Mouse (Mus musculus): ENCODE measurements at regions not wholly inside any gene's neighbourhood (a gene's known extent, or its start where the extent isn't known, plus 50 kb on each side); places are given as distances from the start of the nearest gene placed in this dataset.

DNA sequence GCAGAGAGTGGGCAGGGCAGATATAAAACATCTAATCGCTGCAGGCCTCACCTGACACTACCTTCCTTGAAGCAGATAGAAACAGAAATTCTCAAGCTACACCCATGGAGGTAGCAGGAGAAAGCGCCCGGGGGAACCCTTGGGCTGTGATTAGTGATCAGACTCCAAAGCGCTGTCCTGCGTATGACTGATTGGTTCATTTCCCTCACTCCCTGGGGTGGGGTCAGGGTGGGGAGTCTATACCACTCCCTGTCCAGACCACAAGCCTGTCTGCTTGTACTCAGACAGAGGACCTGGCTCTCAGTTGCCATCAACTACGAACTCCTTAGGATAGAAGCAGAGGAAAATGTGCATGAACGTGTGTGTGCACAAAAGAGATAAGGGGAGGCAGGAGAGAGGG is 77.7 kb downstream of the Gm826 start:
- no peaks in the 10 kb centered on the region for H3K27me3 ChIP-seq (ENCODE audit: control insufficient read depth in 1 of 2, insufficient read depth in 2 of 2, low read length in 2 of 2)
- H3K9me3 ChIP-seq (replicated peaks; ENCODE audit: insufficient read depth, low read length), result no peaks in the 10 kb centered on the region
- no peaks in the 10 kb centered on the region for H3K79me2 ChIP-seq (ENCODE audit: control insufficient read depth, insufficient read depth, low read length, poor library complexity)
- no peak overlapping the region for H3K9ac ChIP-seq (ENCODE audit: control insufficient read depth, low read depth, low read length, poor library complexity, severe bottlenecking)
- no peak for TF ChIP-seq E2F4 (IDR thresholded peaks at IDR 0.05; ENCODE audit: borderline replicate concordance, low read depth, low read length)
- no peak overlapping the region for H3K27ac ChIP-seq (ENCODE audit: control insufficient read depth, low read depth, low read length)
- H3K4me3 ChIP-seq (ENCODE audit: control insufficient read depth in 1 of 2, insufficient read depth in 1 of 2, low read depth in 2 of 2, low read length in 2 of 2), result no peak overlapping the region
- H3K36me3 ChIP-seq (ENCODE audit: control insufficient read depth in 1 of 2, insufficient read depth in 2 of 2, low read length in 2 of 2), result no peaks in the 10 kb centered on the region
- no peaks in the 10 kb centered on the region for H3K4me1 ChIP-seq (ENCODE audit: control insufficient read depth in 1 of 2, insufficient read depth in 2 of 2, low read length in 2 of 2)
- DNase-seq (ENCODE audit: low read depth, low spot score), result no peak

DNA sequence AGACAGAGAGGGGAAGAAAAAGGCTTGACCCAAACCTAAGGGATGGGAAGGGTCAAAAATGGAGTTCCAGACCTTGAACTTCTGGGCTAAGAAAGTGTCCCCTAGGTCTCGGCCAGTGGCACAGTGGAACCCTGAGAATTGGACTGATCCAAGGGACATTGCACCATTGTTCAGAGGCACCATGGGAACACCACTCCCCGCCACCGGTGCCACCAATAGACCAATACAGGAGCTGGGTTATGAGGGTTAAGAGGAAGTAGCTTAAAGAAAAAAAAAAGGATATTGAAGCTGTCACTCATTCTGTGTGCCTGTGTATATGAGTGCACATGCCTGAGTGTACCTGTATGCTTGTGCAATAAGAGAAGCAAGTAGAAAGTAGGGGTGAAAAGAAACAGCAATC is 83.7 kb downstream of the Gm826 start:
- no peaks in the 10 kb centered on the region for H3K27me3 ChIP-seq (ENCODE audit: control insufficient read depth in 1 of 2, insufficient read depth in 2 of 2, low read length in 2 of 2)
- TF ChIP-seq CHD1 (IDR thresholded peaks at IDR 0.05; ENCODE audit: low read depth, low read length) (no peak), POLR2AphosphoS2 (IDR thresholded peaks at IDR 0.05; ENCODE audit: low read length) (no peak), TCF12 (IDR thresholded peaks at IDR 0.05; ENCODE audit: low read depth, low read length) (no peak), GATA1 (IDR thresholded peaks at IDR 0.05; ENCODE audit: low read depth, low read length) (no peak), ETS1 (IDR thresholded peaks at IDR 0.05; ENCODE audit: low read depth, low read length) (no peak), CHD2 (IDR thresholded peaks at IDR 0.05; ENCODE audit: low read length) (no peak), ZMIZ1 (IDR thresholded peaks at IDR 0.05; ENCODE audit: low read depth, low read length) (no peak), TBP (IDR thresholded peaks at IDR 0.05; ENCODE audit: low read depth, low read length) (no peak), SIN3A (IDR thresholded peaks at IDR 0.05; ENCODE audit: low read length) (no peak), MAX (IDR thresholded peaks at IDR 0.05; ENCODE audit: low read length) (no peak), USF2 (IDR thresholded peaks at IDR 0.05; ENCODE audit: borderline replicate concordance in 1 of 2, insufficient read depth in 1 of 2, low read depth in 1 of 2, low read length in 2 of 2) (no peak), SMC3 (IDR thresholded peaks at IDR 0.05; ENCODE audit: low read depth, low read length) (no peak), NRF1 (IDR thresholded peaks at IDR 0.05; ENCODE audit: insufficient read depth, low read depth, low read length, poor library complexity, severe bottlenecking) (no peak), ZC3H11A (IDR thresholded peaks at IDR 0.05; ENCODE audit: low read depth, low read length) (no peak), USF1 (IDR thresholded peaks at IDR 0.05; ENCODE audit: low read depth, low read length) (no peak), ZNF384 (IDR thresholded peaks at IDR 0.05; ENCODE audit: low read depth, low read length) (no peak), HCFC1 (IDR thresholded peaks at IDR 0.05; ENCODE audit: low read depth, low read length) (no peak), RAD21 (IDR thresholded peaks at IDR 0.05; ENCODE audit: low read depth, low read length) (no peak)
- DNase-seq (ENCODE audit: low read depth, low spot score), result no peak
- no peaks in the 10 kb centered on the region for H3K79me2 ChIP-seq (ENCODE audit: control insufficient read depth, insufficient read depth, low read length, poor library complexity)
- no peak overlapping the region for H3K9ac ChIP-seq (ENCODE audit: control insufficient read depth, low read depth, low read length, poor library complexity, severe bottlenecking)
- H3K4me3 ChIP-seq (ENCODE audit: control insufficient read depth in 1 of 2, insufficient read depth in 1 of 2, low read depth in 2 of 2, low read length in 2 of 2), result no peak overlapping the region
- no peaks in the 10 kb centered on the region for H3K9me3 ChIP-seq (replicated peaks; ENCODE audit: insufficient read depth, low read length)
- no peak overlapping the region for H3K27ac ChIP-seq (ENCODE audit: control insufficient read depth, low read depth, low read length)
- no peaks in the 10 kb centered on the region for H3K4me1 ChIP-seq (ENCODE audit: control insufficient read depth in 1 of 2, insufficient read depth in 2 of 2, low read length in 2 of 2)
- no peaks in the 10 kb centered on the region for H3K36me3 ChIP-seq (ENCODE audit: control insufficient read depth in 1 of 2, insufficient read depth in 2 of 2, low read length in 2 of 2)

Data from MEL (cell line).